Mouse (Mus musculus) ovary, adult 18-20 months (tissue): ENCODE results near the gene Eif3l.
A peak's percentile ranks its signal among the peaks of the same experiment; 100 is the strongest.

Experiments
- DNase-seq: peaks from one replicate; pipeline ENCODE4 v3.0.0; 2022; ENCODE audit warnings: low spot score, mixed read lengths

Eif3l gene

DNA sequence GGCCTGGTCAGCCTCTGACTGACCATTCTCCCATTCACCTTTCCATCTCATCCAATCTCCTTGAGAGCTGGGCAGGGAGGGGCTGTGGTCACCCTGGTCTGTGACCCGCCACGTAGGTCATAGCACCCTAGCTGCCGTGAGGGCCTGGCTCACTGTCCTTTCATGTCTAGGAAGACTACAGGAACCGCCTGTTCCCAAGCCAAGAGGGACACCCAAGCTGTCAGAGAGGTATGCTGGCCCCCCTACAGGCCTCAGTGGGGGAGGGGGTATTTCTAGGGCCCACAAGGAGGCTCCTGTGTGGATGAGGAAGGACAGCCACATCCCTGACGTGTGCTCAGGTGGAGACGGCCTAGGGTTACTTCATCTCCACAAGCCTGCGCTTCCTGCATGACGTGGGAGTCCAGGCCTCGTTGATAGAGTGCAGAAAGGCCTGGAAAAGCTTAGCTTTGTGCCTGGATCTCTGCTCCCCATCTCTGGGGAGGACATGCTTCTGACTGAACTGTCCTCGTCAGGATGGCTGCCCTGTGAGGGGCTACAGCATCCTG is 49.4 kb downstream of the Eif3l start:
- no peak for DNase-seq

DNA sequence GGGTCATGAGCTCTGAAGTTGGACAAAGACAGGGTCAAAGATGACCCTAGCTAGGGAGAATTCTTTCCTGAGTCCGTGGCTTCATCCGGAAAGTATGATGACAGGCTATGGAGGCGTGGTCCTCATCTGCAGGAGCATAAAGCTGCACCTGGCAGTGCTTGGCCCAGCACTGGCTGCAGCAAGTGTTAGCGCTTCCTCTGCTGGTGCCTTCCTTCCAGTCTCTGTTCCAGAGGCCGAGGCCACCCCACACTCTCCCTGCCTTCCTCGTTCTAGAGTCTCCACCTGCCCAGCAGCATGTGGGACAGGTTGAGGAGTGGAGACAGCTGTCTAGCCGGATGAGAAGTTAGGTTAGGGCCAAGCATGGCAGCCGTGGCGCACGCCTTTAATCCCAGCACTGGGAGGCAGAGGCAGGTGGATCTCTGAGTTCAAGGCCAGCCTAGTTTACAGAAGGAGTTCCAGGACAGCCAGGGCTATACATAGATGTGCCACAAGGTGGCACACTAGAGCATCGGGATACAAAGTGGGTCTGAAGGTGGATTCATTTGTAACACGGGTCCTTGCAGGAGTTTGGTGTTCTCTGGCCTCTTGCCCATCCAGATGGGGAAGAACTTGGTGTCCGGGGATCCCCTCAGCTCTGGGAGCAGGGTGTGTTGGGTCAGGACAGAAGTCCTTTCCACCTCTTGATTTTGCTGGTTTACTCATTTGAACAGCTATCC is 51.4 kb downstream of the Eif3l start:
- DNase-seq = no peak

DNA sequence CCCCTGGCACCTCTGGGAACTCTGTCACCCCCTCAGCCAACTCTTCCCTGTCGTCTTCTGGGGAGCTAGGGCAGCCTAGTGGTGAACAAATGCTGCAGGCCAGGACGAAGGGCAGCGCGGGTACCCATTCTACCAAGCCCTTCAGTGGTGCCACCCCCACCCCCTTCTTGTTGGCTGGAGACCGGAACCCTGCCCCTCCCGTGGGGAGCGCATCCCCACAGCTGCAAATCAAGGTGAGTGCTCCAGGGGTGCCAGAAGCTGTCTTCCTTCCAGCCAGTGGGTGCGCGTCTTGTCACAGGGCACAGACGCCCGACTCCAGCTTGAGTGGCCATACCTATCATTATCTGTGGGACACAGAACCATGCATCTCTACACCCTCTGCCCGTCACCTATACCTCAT is 52.1 kb downstream of the Eif3l start:
- DNase-seq = no peak

- DNase-seq = no peak
Measured at GRCm38 (mm10) chr15:79128208-79128607, 53.2 kb downstream of the Eif3l start.

DNA sequence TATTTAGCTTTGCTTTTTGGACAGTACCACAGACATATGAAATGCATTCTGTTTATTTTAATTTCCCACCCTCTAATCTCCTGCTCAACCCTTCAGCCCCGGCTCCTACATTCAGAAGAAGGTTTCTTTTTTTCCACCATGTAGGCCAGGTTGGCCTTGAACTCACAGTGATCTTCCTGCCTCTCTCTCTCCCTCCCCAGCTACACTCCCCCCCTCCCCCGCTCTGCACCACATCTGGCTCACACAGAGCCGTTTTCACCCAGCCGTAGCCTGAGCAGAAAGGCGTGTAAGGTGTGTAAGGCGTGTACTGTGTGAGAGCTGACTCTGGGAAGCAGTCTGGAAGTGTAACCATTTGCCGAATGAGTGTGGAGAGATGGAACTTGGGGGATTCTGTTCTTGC is 54.3 kb downstream of the Eif3l start:
- no peak for DNase-seq

- DNase-seq = no peak
Measured at GRCm38 (mm10) chr15:79130782-79131181, 55.8 kb downstream of the Eif3l start.

DNA sequence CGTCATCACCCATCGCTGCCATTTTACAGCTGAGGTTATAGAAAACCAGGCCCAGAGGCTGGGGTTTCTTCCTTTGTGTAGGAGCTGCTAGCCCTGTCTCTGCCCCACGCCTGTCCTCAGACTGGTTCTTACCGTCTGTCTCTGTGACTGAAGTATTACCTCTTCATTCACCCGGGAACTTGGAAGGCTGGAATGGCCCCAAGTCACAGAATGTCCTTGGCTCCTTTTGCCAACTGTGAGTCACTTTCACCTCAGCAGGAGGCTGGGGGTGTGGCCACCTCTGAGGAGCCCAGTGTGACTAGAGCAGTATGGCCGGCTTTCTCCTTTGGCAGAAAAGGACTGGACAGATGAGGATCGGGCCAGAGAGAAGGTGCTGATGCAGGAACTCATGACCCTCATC is 56.5 kb downstream of the Eif3l start:
- DNase-seq = peak; percentile 79

DNA sequence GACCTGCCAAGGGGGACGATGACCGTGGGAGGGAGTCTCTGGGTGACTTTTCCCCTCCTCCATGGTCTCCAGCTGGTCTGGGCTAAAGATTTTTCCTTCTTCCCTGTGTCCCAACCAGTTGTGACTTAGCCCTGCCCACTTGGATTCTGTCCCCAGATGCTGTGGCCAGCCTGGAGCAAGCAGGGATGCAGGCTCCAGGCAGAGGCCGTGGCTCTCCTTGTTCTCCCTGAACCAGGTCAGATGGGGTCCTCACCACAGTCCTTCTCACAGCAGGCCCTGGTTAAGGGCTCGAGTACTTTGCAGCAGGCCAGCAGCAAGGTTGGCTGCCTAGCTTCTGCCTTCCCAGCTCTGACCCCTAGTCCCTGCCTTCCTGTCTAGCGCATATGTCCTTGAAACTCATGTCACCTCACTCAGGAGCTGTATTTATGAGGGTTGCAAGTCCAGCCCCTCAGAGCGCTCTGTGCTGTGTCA is 58.2 kb downstream of the Eif3l start:
- DNase-seq = no peak

GRCm38 (mm10) chr15:79134496-79135270 is 59.7 kb downstream of the Eif3l start:
- DNase-seq = no peak

DNA sequence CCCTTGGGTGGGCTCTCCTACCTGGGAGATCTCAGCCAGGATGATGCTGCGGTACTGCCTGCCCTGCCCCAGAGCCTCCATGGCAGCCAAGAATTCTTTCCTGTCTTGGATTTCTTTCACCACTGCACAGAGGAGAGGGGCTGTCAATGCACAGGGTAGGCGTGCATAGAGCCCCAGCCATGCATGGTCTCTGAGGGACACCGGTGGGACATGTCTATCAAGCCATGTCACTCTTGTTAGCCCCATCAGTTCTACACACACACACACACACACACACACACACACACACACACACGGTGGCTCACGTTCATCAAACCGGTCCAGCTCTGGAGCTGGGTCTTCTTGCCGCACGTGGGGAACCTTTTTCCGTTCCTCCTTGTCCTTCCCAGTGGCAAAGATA is 60.4 kb downstream of the Eif3l start:
- DNase-seq = no peak

DNA sequence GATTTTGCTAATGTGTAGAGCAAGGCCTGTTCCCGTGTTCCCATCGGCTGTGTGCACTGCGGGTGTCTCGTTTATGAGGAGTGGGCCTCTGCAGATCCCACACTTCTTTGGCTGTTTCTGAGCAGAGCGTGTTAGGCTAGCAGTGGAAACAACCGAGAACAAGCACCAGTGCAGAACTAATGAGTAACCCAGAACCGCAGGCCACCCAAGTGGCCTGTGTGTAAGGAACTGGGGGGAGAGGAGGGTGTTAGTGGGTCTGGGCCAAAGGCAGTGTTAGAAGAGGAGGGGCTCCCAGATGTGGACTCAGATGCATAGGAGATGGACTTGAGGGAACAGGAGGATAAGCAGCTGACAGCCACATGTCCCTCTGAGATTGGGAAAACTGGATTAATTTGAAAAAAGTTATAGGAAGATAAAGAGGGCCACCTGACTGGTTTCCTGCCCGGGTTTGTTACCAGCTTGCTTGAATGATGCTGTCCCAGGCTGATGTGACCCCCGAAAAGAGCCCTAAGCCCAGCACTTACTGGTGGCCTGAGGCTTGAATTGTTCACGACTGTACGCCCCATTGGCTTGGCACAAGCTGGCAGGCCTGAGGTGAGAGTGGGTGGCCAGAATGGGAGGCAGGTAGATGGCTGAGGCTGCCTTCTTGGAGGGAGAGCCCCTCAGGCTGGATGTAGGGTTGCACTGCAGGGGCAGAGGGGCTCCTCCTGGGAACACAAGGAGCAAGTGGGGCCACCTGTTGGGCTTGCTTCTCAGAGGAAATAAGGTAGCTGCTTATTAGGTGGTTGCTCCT is 61.0 kb downstream of the Eif3l start:
- no peak for DNase-seq

GRCm38 (mm10) chr15:79139640-79140039 is 64.7 kb downstream of the Eif3l start:
- DNase-seq = no peak

DNA sequence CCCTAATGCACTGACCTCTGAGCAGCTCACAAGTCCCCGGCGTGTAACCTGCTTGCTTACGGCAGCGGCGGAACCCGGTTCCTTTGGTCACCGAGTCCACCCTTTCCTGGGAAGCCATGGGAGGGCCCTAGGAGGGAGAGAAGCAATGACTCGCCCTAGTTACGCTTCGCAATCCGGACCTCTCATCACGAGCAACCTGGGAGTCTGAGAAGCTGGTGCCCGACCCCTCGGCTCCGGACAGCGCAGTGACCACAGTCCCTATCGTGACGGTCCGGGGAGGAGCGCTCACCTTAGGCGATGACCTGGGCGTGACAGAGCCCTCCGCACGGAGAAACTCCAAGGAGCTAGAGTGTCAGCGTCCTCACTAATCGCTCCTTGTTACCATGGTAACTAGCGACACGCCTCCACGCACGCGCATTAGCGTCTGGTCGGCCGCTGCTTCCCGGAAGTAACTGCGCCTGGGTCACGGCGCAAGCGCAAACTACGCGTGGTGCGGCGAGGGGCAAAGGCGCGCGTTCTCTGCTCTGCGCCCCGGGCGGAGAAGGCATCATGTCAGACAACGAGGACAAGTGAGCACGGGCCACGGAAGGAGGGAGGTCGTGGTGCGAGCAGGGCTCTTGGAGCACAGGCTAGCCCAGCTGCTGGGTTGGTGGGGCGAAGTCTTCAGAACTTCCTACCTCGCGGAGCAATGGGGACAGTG is 66.0 kb downstream of the Eif3l start, which contains the start of the genes Polr2f and 1700088E04Rik:
Gene Polr2f (plus strand): TSS at position 144 of the 700 bp plus-strand sequence.
Gene 1700088E04Rik (minus strand): TSS at position 388 of the 700 bp plus-strand sequence.
- DNase-seq = peak; percentile 90

DNA sequence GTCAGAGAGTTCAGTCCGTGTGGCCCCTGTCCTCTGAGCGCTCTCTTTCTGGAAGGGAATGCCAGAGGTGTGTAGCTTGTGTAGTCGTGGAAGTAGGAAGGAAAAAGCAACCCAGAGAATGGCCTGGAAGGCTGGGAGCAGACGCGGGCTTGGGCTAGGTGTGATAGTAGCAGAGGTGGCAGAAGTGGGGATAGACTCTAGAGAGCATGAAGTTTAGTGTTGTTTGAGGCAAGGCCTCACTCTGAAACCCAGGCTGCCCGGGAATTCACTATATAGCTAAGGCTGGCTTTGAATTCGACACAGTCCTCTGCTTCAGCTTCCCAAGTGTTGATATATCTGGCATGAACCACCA is 66.6 kb downstream of the Eif3l start:
- no peak for DNase-seq

GRCm38 (mm10) chr15:79143316-79143715 is 68.3 kb downstream of the Eif3l start:
- no peak for DNase-seq
